Mouse (Mus musculus) thymus, adult 2 months (tissue): ENCODE measurements around the gene Sgf29. TPM values are rescaled to one million over a fixed set of nuclear protein-coding genes. Genes with fewer than 3 reads are reported as not detected.
A peak's percentile ranks its signal among the peaks of the same experiment; 100 is the strongest.

Experiments used
- DNase-seq: peaks from one replicate; pipeline ENCODE4 v3.0.0; 2021
- H3K27ac ChIP-seq: fragments of 200-500 bp; 2 replicates; pipeline ENCODE4 v1.5.1; 2012; ENCODE audit warnings: low read length, control low read depth; ENCODE audit not compliant: control insufficient read depth, insufficient read depth
- H3K27me3 ChIP-seq: fragments of 200-500 bp; 2 replicates; pipeline ENCODE4 v1.6.1; 2012; ENCODE audit warnings: mild to moderate bottlenecking, low read length, moderate library complexity, mixed read lengths; ENCODE audit not compliant: control insufficient read depth, insufficient read depth
- H3K36me3 ChIP-seq: fragments of 200-500 bp; 2 replicates; pipeline ENCODE4 v1.6.1; 2012; ENCODE audit warnings: mild to moderate bottlenecking, low read length, moderate library complexity; ENCODE audit not compliant: control insufficient read depth, insufficient read depth
- H3K4me1 ChIP-seq: fragments of 200-500 bp; replicated peaks from 2 replicates; pipeline ENCODE4 v1.6.1; 2012; ENCODE audit warnings: low read length; ENCODE audit not compliant: control insufficient read depth, insufficient read depth
- H3K4me3 ChIP-seq: fragments of 200-500 bp; 2 replicates; pipeline ENCODE4 v1.5.1; 2012; ENCODE audit warnings: mild to moderate bottlenecking, low read length, control low read depth, moderate library complexity; ENCODE audit not compliant: control insufficient read depth, insufficient read depth
- CTCF ChIP-seq: fragments of 200-500 bp; IDR thresholded peaks from 2 replicates; pipeline ENCODE4 v1.5.1; 2012; ENCODE audit warnings: mild to moderate bottlenecking, control low read depth, low read length, moderate library complexity, borderline replicate concordance; ENCODE audit not compliant: control insufficient read depth, poor library complexity, insufficient read depth; ENCODE audit errors: extremely low read depth
- POLR2A ChIP-seq: fragments of 200-500 bp; IDR thresholded peaks from 2 replicates; pipeline ENCODE4 v1.6.1; 2012; ENCODE audit warnings: mild to moderate bottlenecking, low read length, control low read depth, moderate library complexity; ENCODE audit not compliant: control insufficient read depth, poor library complexity, insufficient read depth; ENCODE audit errors: extremely low read depth
- WGBS: fragments of 180-500 bp; shearing (Covaris S2); methylation state at CpG from one replicate; pipeline ENCODE4 v1.1.7; 2018; 5-methylcytosine and 5-hydroxymethylcytosine counted together
- polyA plus RNA-seq: library from polyadenylated mRNA; depleted of rRNA; stranded (reverse); fragments of >200 nt; gene quantifications from 2 replicates; pipeline ENCODE4 v1.2.3, GENCODE M21; 2012

Sgf29 gene
- polyA plus RNA-seq, 1 experiment, result 99.6 TPM

GRCm38 (mm10) chr7:126701070-126701469 lies 52.0 kb downstream of the Sgf29 start:
- WGBS, result under 1% methylated on average over 11 of the region's 11 CpGs
- peak overlapping the region; percentile 88 for H3K4me3 ChIP-seq

GRCm38 (mm10) chr7:126701559-126702357 lies 52.6 kb downstream of the Sgf29 start:
- Histone ChIP-seq H3K27ac (peak overlapping the region; percentile 98), H3K27me3 (no peaks in the 10 kb centered on the region), H3K4me3 (peak overlapping the region; percentile 88), H3K4me1 (peaks cover 46% of the 10 kb centered on the region), H3K36me3 (peaks cover 39% of the 10 kb centered on the region)
- WGBS, result 30% methylated on average over 24 of the region's 24 CpGs
- DNase-seq, result peak; percentile 45
- TF ChIP-seq CTCF (no peak), POLR2A (no peak)

More at GRCm38 (mm10) chr7:126701070-126701469, 52.0 kb downstream of the Sgf29 start:
- peak; percentile 93; the same call in 1 of the 2 replicates for TF ChIP-seq CTCF
- no peak for TF ChIP-seq POLR2A
- peaks cover 47% of the 10 kb centered on the region for H3K4me1 ChIP-seq
- peak overlapping the region; percentile 98 for H3K27ac ChIP-seq
- H3K36me3 ChIP-seq, result peaks cover 39% of the 10 kb centered on the region
- peak; percentile 96 for DNase-seq
- no peaks in the 10 kb centered on the region for H3K27me3 ChIP-seq

- peak; percentile 77 for DNase-seq
- Histone ChIP-seq H3K4me1 (peaks cover 45% of the 10 kb centered on the region), H3K27me3 (no peaks in the 10 kb centered on the region), H3K36me3 (peaks cover 39% of the 10 kb centered on the region), H3K27ac (peak overlapping the region; percentile 98), H3K4me3 (peak overlapping the region; percentile 88)
- TF ChIP-seq CTCF, result no peak
- TF ChIP-seq POLR2A, result peak; percentile 75
- 5% methylated on average over 6 of the region's 6 CpGs for WGBS
These were observed 53.2 kb downstream of the Sgf29 start for GRCm38 (mm10) chr7:126702358-126702757.

GRCm38 (mm10) chr7:126702861-126703756 lies 54.0 kb downstream of the Sgf29 start:
- Histone ChIP-seq H3K4me1 (peaks cover 48% of the 10 kb centered on the region), H3K27ac (peak overlapping the region; percentile 98), H3K36me3 (peaks cover 39% of the 10 kb centered on the region), H3K4me3 (peak overlapping the region; percentile 88), H3K27me3 (no peaks in the 10 kb centered on the region)
- TF ChIP-seq POLR2A (no peak), CTCF (no peak)
- WGBS, result 14% methylated on average over 12 of the region's 12 CpGs
- peak; percentile 80 for DNase-seq

GRCm38 (mm10) chr7:126703757-126704077 lies 54.6 kb downstream of the Sgf29 start:
- H3K4me1 ChIP-seq, result peaks cover 51% of the 10 kb centered on the region
- H3K27ac ChIP-seq, result peak overlapping the region; percentile 98
- peaks cover 39% of the 10 kb centered on the region for H3K36me3 ChIP-seq
- H3K27me3 ChIP-seq, result no peaks in the 10 kb centered on the region
- TF ChIP-seq CTCF (no peak), POLR2A (no peak)
- WGBS, result 3% methylated on average over 7 of the region's 7 CpGs
- DNase-seq, result no peak
- peak overlapping the region; percentile 88 for H3K4me3 ChIP-seq
